26 mouse cellular contexts compared by ENCODE assay signal in the genomic region with DNA sequence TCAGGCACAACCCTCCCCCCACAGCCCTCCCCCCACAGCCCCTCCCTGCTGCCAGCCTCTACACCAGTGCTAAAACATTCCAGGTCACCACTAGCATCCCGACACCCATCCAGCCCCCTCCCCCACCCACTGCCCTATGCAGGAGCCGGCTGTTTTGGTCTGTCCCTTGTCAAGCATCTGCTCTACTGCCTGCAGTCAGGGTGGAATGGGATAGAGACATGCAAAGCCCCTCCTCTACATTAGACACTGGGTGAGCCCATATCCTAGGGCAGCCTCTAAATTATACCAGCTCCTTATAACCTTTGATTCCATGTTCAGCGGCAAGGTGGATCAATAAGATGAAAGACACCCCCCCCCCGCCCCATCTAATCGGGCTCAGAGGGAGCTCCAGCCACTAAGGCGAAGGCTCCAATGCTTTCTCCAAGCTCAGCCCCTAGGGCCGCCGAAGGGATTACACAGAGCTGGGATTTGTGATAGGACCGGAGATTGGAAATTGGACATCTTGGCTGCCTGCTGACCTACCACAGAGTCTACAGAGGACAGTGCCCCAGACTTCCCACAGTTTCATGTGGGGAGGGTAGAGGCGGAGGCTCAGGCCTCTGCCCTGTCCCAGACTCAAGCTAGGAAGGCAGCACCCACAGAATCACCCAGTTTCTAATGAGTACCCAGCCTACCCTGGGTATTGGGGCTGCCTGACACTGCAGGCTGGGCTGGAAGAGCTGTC. TPM values are rescaled to one million over a fixed set of nuclear protein-coding genes. Genes with fewer than 3 reads are reported as not detected.
DNase-seq lines count a peak whose midpoint lies in the region; ATAC-seq and TF ChIP-seq lines count a peak whose summit lies in the region.
"Had no signal": no experiment of that assay in that cellular context is flagged by ENCODE, and none has a peak within 500 bp of the region (broad histone marks: within the 10 kb centered on the region; RNA-seq: fewer than 3 reads in every experiment).

No protein-coding gene starts in this region.

- ATAC-seq in cerebellum, adult (ENCODE audit: insufficient number of reproducible peaks, low FRiP score, low TSS enrichment), result peak; percentile 36; the same call in 1 of the 2 replicates
- ATAC-seq in midbrain, postnatal 0 days (ENCODE audit: low FRiP score), result no peak; the same call in 1 of the 2 replicates
- peak; percentile 51 for ATAC-seq in midbrain, embryonic 11.5 days (ENCODE audit: low FRiP score)
- no peak for ATAC-seq in forebrain, embryonic 12.5 days (ENCODE audit: low FRiP score)
- ATAC-seq: activated CD4-positive, CD25-positive, alpha-beta regulatory T cell, adult 4 months; forebrain, embryonic 13.5 days; hindbrain, postnatal 0 days; intestine, embryonic 16.5 days had no signal

- H3K4me3 ChIP-seq in midbrain, embryonic 10.5 days, result no peak overlapping the region
- H3K4me3 ChIP-seq in midbrain, postnatal 0 days (ENCODE audit: low read depth, low read length), result no peak overlapping the region
- no peak overlapping the region for H3K4me3 ChIP-seq in midbrain, embryonic 11.5 days (ENCODE audit: low read depth, low read length)
- H3K4me3 ChIP-seq in forebrain, embryonic 12.5 days (replicated peaks), result no peak overlapping the region
- H3K4me3 ChIP-seq: embryonic facial prominence, embryonic 13.5 days; erythroblast, embryonic 14.5 days; forebrain, embryonic 13.5 days; layer of hippocampus, adult 2 months; limb, embryonic 10.5 days; liver, embryonic 15.5 days; lung, embryonic 15.5 days had no signal

- H3K27ac ChIP-seq in midbrain, embryonic 10.5 days (replicated peaks), result peak overlapping the region; percentile 42
- no peak overlapping the region for H3K27ac ChIP-seq in midbrain, postnatal 0 days (ENCODE audit: low read depth, low read length)
- H3K27ac ChIP-seq in midbrain, embryonic 11.5 days (ENCODE audit: low read depth, low read length), result no peak overlapping the region
- H3K27ac ChIP-seq in forebrain, embryonic 12.5 days, result no peak overlapping the region
- H3K27ac ChIP-seq: embryonic facial prominence, embryonic 13.5 days; forebrain, embryonic 13.5 days; hindbrain, postnatal 0 days; layer of hippocampus, adult 2 months; limb, embryonic 10.5 days; liver, embryonic 15.5 days; lung, embryonic 15.5 days; macrophage had no signal

- H3K9me3 ChIP-seq in midbrain, embryonic 10.5 days (replicated peaks), result no peaks in the 10 kb centered on the region
- no peaks in the 10 kb centered on the region for H3K9me3 ChIP-seq in midbrain, postnatal 0 days (ENCODE audit: low read length)
- no peaks in the 10 kb centered on the region for H3K9me3 ChIP-seq in midbrain, embryonic 11.5 days (ENCODE audit: control insufficient read depth, low read length)
- H3K9me3 ChIP-seq in forebrain, embryonic 12.5 days, result no peaks in the 10 kb centered on the region
- H3K9me3 ChIP-seq: embryonic facial prominence, embryonic 13.5 days; forebrain, embryonic 13.5 days; limb, embryonic 10.5 days; liver, embryonic 15.5 days; lung, embryonic 15.5 days had no signal

- TF ChIP-seq CTCF in midbrain, postnatal 0 days (IDR thresholded peaks at IDR 0.05), result no peak

- H3K9ac ChIP-seq in midbrain, postnatal 0 days (replicated peaks; ENCODE audit: low read length, poor library complexity, severe bottlenecking), result no peak overlapping the region
- no peak overlapping the region for H3K9ac ChIP-seq in midbrain, embryonic 11.5 days (ENCODE audit: low read length)
- no peak overlapping the region for H3K9ac ChIP-seq in forebrain, embryonic 12.5 days
- H3K9ac ChIP-seq: embryonic facial prominence, embryonic 13.5 days; forebrain, embryonic 13.5 days; liver, embryonic 15.5 days; lung, embryonic 15.5 days had no signal

- WGBS in midbrain, embryonic 10.5 days, result 64% methylated on average over 10 of the region's 10 CpGs
- WGBS in midbrain, postnatal 0 days, result 37% methylated on average over 10 of the region's 10 CpGs
- WGBS in midbrain, embryonic 11.5 days, result 57% methylated on average over 10 of the region's 10 CpGs
- WGBS in forebrain, embryonic 12.5 days, result 64% methylated on average over 10 of the region's 10 CpGs

- peaks cover 68% of the 10 kb centered on the region for H3K36me3 ChIP-seq in midbrain, embryonic 10.5 days
- peaks cover 40% of the 10 kb centered on the region for H3K36me3 ChIP-seq in midbrain, postnatal 0 days (ENCODE audit: insufficient read depth, low read length)
- H3K36me3 ChIP-seq in midbrain, embryonic 11.5 days (ENCODE audit: control insufficient read depth, insufficient read depth, low read length), result no peaks in the 10 kb centered on the region
- H3K36me3 ChIP-seq in forebrain, embryonic 12.5 days (replicated peaks), result peaks cover 12% of the 10 kb centered on the region
- H3K36me3 ChIP-seq: liver, embryonic 15.5 days; lung, embryonic 15.5 days had no signal

- peaks cover 66% of the 10 kb centered on the region for H3K4me1 ChIP-seq in midbrain, embryonic 10.5 days
- H3K4me1 ChIP-seq in midbrain, postnatal 0 days (ENCODE audit: insufficient read depth, low read length), result 0 out of 2 replicates have a peak, but pooled peaks cover 3% of the 10 kb centered on the region
- H3K4me1 ChIP-seq in midbrain, embryonic 11.5 days (ENCODE audit: control insufficient read depth, insufficient read depth, low read length), result peaks cover 25% of the 10 kb centered on the region
- peaks cover 50% of the 10 kb centered on the region for H3K4me1 ChIP-seq in forebrain, embryonic 12.5 days
- H3K4me1 ChIP-seq: liver, embryonic 15.5 days had no signal

- H3K4me2 ChIP-seq in midbrain, postnatal 0 days (ENCODE audit: low read depth, low read length, poor library complexity, severe bottlenecking), result no peak overlapping the region
- no peak overlapping the region for H3K4me2 ChIP-seq in midbrain, embryonic 11.5 days
- no peak overlapping the region for H3K4me2 ChIP-seq in forebrain, embryonic 12.5 days
- H3K4me2 ChIP-seq: embryonic facial prominence, embryonic 13.5 days; forebrain, embryonic 13.5 days; liver, embryonic 15.5 days; lung, embryonic 15.5 days had no signal

- H3K27me3 ChIP-seq in midbrain, embryonic 10.5 days (ENCODE audit: low read depth, poor library complexity, severe bottlenecking), result peaks cover 27% of the 10 kb centered on the region
- H3K27me3 ChIP-seq in midbrain, postnatal 0 days (ENCODE audit: insufficient read depth, low read length), result no peaks in the 10 kb centered on the region
- no peaks in the 10 kb centered on the region for H3K27me3 ChIP-seq in midbrain, embryonic 11.5 days (ENCODE audit: control insufficient read depth, insufficient read depth, low read length)
- peaks cover 10% of the 10 kb centered on the region; the same call in 1 of the 2 replicates for H3K27me3 ChIP-seq in forebrain, embryonic 12.5 days
- H3K27me3 ChIP-seq: embryonic facial prominence, embryonic 13.5 days; forebrain, embryonic 13.5 days; lung, embryonic 15.5 days had no signal

- DNase-seq in cerebellum, postnatal 4 days (ENCODE audit: low spot score in 2 of 2), result no peak
- DNase-seq in midbrain, embryonic 10.5 days (ENCODE audit: low spot score), result no peak
- DNase-seq in midbrain, postnatal 0 days (ENCODE audit: low spot score), result no peak
- no peak for DNase-seq in midbrain, embryonic 11.5 days (ENCODE audit: low spot score, missing footprints)
- DNase-seq in retina, postnatal 7 days (ENCODE audit: low read depth, low spot score), result peak; percentile 63
- no peak for DNase-seq in frontal cortex, postnatal 14 days (ENCODE audit: low spot score in 2 of 2)
- DNase-seq: adrenal gland, adult 8-10 months; gastrocnemius, postnatal 36 days; kidney, adult 9 months; kidney, postnatal 25 days; liver; right cerebral cortex, postnatal 25 days had no signal

RNA-seq across cellular contexts. Expression of gene Abcc3, which starts 26.4 kb away (rescaled TPM):
- 0.37 and 0.42 TPM in 2 replicates for polyA plus RNA-seq in midbrain, embryonic 10.5 days (2016; fragmentation: Nextera tagmentation; extraction: Ambion mirVana)
- 1.7 and 3.6 TPM in 2 replicates for total RNA-seq in midbrain, postnatal 0 days (2014; rRNA removed)
- 0.72 and 0.99 TPM in 2 replicates for polyA plus RNA-seq in midbrain, postnatal 0 days (2015; fragmentation: Nextera tagmentation; extraction: Ambion mirVana)
- 0.47 and 0.49 TPM in 2 replicates for polyA plus RNA-seq in midbrain, embryonic 11.5 days (2014; fragmentation: Nextera tagmentation; extraction: Ambion mirVana)
- 0.41 and 0.49 TPM in 2 replicates for polyA plus RNA-seq in forebrain, embryonic 12.5 days (2016; fragmentation: Nextera tagmentation; extraction: Ambion mirVana)

RNA-seq across cellular contexts. Expression of gene Cacna1g, which starts 54.8 kb away (rescaled TPM):
- polyA plus RNA-seq in midbrain, embryonic 10.5 days (2016; fragmentation: Nextera tagmentation; extraction: Ambion mirVana), result 8.1 and 9.1 TPM in 2 replicates
- 94.6 and 131 TPM in 2 replicates for total RNA-seq in midbrain, postnatal 0 days (2014; rRNA removed)
- 13.0 and 13.2 TPM in 2 replicates for polyA plus RNA-seq in midbrain, postnatal 0 days (2015; fragmentation: Nextera tagmentation; extraction: Ambion mirVana)
- polyA plus RNA-seq in midbrain, embryonic 11.5 days (2014; fragmentation: Nextera tagmentation; extraction: Ambion mirVana), result 7.6 and 9.3 TPM in 2 replicates
- polyA plus RNA-seq in forebrain, embryonic 12.5 days (2016; fragmentation: Nextera tagmentation; extraction: Ambion mirVana), result 9.6 and 12.1 TPM in 2 replicates
- total RNA-seq: hematopoietic stem cell, adult 5-6 weeks had no signal
- polyA plus RNA-seq: activated CD4-positive, CD25-positive, alpha-beta regulatory T cell, adult 4 months; macrophage had no signal

Comparison
In these comparisons a context has a peak if more than half of its experiments do, and no peak if none do; other contexts are left out.
1. ATAC-seq: peak in cerebellum, adult (single experiment) and midbrain, embryonic 11.5 days (single experiment); none in midbrain, postnatal 0 days (single experiment) and forebrain, embryonic 12.5 days (single experiment).